Mouse (Mus musculus): ENCODE results near the gene Prpf19. TPM values are rescaled to one million over a fixed set of nuclear protein-coding genes. Genes with fewer than 3 reads are reported as not detected.

Gene Prpf19
- total and polyA plus RNA-seq, 2 experiments from 2014 or later = 36.8 to 362 TPM

GRCm38 (mm10) chr19:10947219-10947618 lies 52.2 kb downstream of the Prpf19 start:
- H3K4me3 ChIP-seq (ENCODE audit: low read depth, low read length) = peak overlapping the region; percentile 76; the same call in 1 of the 2 replicates
- TF ChIP-seq CTCF (IDR thresholded peaks at IDR 0.05; ENCODE audit: low read depth) (no peak), EP300 (IDR thresholded peaks at IDR 0.05; ENCODE audit: low read depth) (no peak)
- H3K9ac ChIP-seq (replicated peaks; ENCODE audit: low read depth, low read length) = peak overlapping the region; percentile 82; the same call in 1 of the 2 replicates
- H3K27ac ChIP-seq (ENCODE audit: low read depth) = no peak overlapping the region
- no peaks in the 10 kb centered on the region for H3K27me3 ChIP-seq (ENCODE audit: control insufficient read depth, insufficient read depth, low read length)
- ATAC-seq (ENCODE audit: insufficient read depth, low read depth) = no peak
- no peak for DNase-seq (ENCODE audit: low spot score)
- H3K4me1 ChIP-seq (ENCODE audit: control insufficient read depth, insufficient read depth) = peaks cover 23% of the 10 kb centered on the region
- peaks cover 35% of the 10 kb centered on the region for H3K36me3 ChIP-seq (replicated peaks; ENCODE audit: control insufficient read depth, insufficient read depth, low read length)
- H3K4me2 ChIP-seq (ENCODE audit: low read depth, low read length) = peak overlapping the region; percentile 98
- WGBS = 80% methylated on average over 5 of the region's 5 CpGs
- H3K9me3 ChIP-seq (replicated peaks; ENCODE audit: control insufficient read depth, low read length) = no peaks in the 10 kb centered on the region

GRCm38 (mm10) chr19:10948416-10948815 lies 53.4 kb downstream of the Prpf19 start:
- Histone ChIP-seq H3K27ac (ENCODE audit: low read depth) (peak overlapping the region; percentile 32; the same call in 1 of the 2 replicates), H3K27me3 (ENCODE audit: control insufficient read depth, insufficient read depth, low read length) (no peaks in the 10 kb centered on the region), H3K9me3 (replicated peaks; ENCODE audit: control insufficient read depth, low read length) (no peaks in the 10 kb centered on the region), H3K4me1 (ENCODE audit: control insufficient read depth, insufficient read depth) (peaks cover 29% of the 10 kb centered on the region), H3K4me3 (ENCODE audit: low read depth, low read length) (peak overlapping the region; percentile 76), H3K4me2 (ENCODE audit: low read depth, low read length) (peak overlapping the region; percentile 98), H3K9ac (replicated peaks; ENCODE audit: low read depth, low read length) (peak overlapping the region; percentile 82), H3K36me3 (replicated peaks; ENCODE audit: control insufficient read depth, insufficient read depth, low read length) (peaks cover 24% of the 10 kb centered on the region)
- ATAC-seq (ENCODE audit: insufficient read depth, low read depth) (no peak), DNase-seq (ENCODE audit: low spot score) (no peak)
- under 1% methylated on average over 20 of the region's 20 CpGs for WGBS
- TF ChIP-seq EP300 (IDR thresholded peaks at IDR 0.05; ENCODE audit: low read depth) (no peak), CTCF (IDR thresholded peaks at IDR 0.05; ENCODE audit: low read depth) (no peak)

DNA sequence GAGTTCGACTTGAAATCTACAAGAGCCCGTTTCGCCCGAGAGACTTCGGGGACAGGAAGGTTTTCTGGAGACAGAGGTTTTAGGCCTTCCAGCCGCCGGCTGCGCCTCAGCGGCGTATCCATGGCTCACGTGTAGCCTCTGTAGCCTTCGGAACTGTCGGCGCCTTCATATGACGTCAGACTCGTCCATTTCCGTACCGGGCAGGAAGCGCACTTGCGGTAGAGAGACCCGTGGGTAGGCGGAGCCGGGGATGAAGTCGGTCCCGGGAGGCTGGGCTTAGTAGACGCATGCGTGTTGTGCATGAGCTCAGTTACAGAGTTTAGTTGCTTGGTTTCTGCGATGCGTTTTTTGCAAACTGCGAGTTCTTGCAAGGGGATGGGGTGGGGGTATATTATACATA lies 54.1 kb downstream of the Prpf19 start, which contains the start of gene Ccdc86:
Gene Ccdc86, minus strand, starts transcription at position 155 of the 400 bp plus-strand sequence.
- H3K4me1 ChIP-seq (ENCODE audit: control insufficient read depth, insufficient read depth) = peaks cover 29% of the 10 kb centered on the region
- no peaks in the 10 kb centered on the region for H3K27me3 ChIP-seq (ENCODE audit: control insufficient read depth, insufficient read depth, low read length)
- ATAC-seq (ENCODE audit: insufficient read depth, low read depth) = peak; percentile 96
- peak within 1 kb of the TSS; percentile 98 for H3K4me2 ChIP-seq (ENCODE audit: low read depth, low read length)
- WGBS = under 1% methylated on average over 30 of the region's 30 CpGs
- H3K27ac ChIP-seq (ENCODE audit: low read depth) = peak within 1 kb of the TSS; percentile 68
- H3K9me3 ChIP-seq (replicated peaks; ENCODE audit: control insufficient read depth, low read length) = no peaks in the 10 kb centered on the region
- peak within 1 kb of the TSS; percentile 82 for H3K9ac ChIP-seq (replicated peaks; ENCODE audit: low read depth, low read length)
- DNase-seq (ENCODE audit: low spot score) = peak; percentile 99
- no peak for TF ChIP-seq CTCF (IDR thresholded peaks at IDR 0.05; ENCODE audit: low read depth)
- TF ChIP-seq EP300 (IDR thresholded peaks at IDR 0.05; ENCODE audit: low read depth) = peak; percentile 58; the same call in 1 of the 2 replicates
- peaks cover 17% of the 10 kb centered on the region for H3K36me3 ChIP-seq (replicated peaks; ENCODE audit: control insufficient read depth, insufficient read depth, low read length)
- peak within 1 kb of the TSS; percentile 76 for H3K4me3 ChIP-seq (ENCODE audit: low read depth, low read length)

GRCm38 (mm10) chr19:10949558-10949957 lies 54.5 kb downstream of the Prpf19 start:
- Histone ChIP-seq H3K36me3 (replicated peaks; ENCODE audit: control insufficient read depth, insufficient read depth, low read length) (peaks cover 13% of the 10 kb centered on the region), H3K9me3 (replicated peaks; ENCODE audit: control insufficient read depth, low read length) (no peaks in the 10 kb centered on the region), H3K27ac (ENCODE audit: low read depth) (peak overlapping the region; percentile 68), H3K4me3 (ENCODE audit: low read depth, low read length) (peak overlapping the region; percentile 76), H3K4me2 (ENCODE audit: low read depth, low read length) (peak overlapping the region; percentile 98), H3K9ac (replicated peaks; ENCODE audit: low read depth, low read length) (peak overlapping the region; percentile 57), H3K27me3 (ENCODE audit: control insufficient read depth, insufficient read depth, low read length) (no peaks in the 10 kb centered on the region), H3K4me1 (ENCODE audit: control insufficient read depth, insufficient read depth) (peaks cover 29% of the 10 kb centered on the region)
- DNase-seq (ENCODE audit: low spot score) = no peak
- ATAC-seq (ENCODE audit: insufficient read depth, low read depth) = no peak
- TF ChIP-seq CTCF (IDR thresholded peaks at IDR 0.05; ENCODE audit: low read depth) = no peak
- TF ChIP-seq EP300 (IDR thresholded peaks at IDR 0.05; ENCODE audit: low read depth) = no peak
- WGBS = 25% methylated on average over 9 of the region's 9 CpGs

DNA sequence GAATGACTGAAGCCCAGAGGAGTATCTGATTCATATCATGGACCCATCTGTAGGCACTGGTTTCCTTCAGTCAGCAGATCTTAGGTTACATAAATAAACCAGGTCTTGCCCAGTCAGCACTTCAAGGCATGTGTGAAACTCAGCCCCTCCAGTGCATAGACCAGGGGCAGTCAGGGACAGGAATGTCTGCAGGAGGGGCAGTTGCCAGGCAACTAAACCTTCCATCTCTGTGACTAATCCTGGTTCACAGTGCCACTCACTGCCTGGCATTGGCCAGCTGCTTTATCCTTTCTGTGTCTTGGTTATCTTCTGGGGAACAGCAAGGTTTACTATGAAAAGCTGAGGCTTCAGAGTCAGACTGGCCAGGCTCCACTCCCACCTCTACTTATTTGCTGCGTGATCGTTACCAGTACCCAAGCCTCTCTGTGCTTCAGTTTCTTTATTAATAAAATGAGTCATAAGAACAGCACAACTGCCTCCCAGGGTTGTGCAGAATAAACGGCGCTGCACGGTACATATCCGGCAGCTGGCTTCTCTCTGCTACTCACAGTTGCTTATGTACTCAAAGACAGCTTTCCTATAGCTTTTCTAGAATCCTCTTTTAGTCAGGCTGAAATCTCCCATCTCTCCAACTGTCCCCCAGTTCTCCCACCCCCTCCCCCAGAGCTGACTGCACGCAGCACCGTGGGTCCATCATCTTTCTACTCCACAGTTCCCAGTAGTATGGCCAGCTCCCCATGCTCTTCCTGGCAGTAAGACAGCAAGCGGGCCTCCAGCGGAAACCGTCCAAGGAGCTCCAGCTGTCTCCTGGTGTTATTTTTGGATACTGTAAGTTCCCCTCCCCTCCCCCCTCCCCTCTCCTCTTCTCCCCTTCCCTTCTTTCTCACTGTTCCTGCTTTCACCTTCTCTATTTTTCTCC lies 57.2 kb downstream of the Prpf19 start:
- DNase-seq (ENCODE audit: low spot score) (peak; percentile 50), ATAC-seq (ENCODE audit: insufficient read depth, low read depth) (peak; percentile 40)
- no peak overlapping the region for H3K9ac ChIP-seq (replicated peaks; ENCODE audit: low read depth, low read length)
- H3K4me1 ChIP-seq (ENCODE audit: control insufficient read depth, insufficient read depth) = peaks cover 24% of the 10 kb centered on the region
- H3K27ac ChIP-seq (ENCODE audit: low read depth) = peak overlapping the region; percentile 63
- no peaks in the 10 kb centered on the region for H3K36me3 ChIP-seq (replicated peaks; ENCODE audit: control insufficient read depth, insufficient read depth, low read length)
- 25% methylated on average over 11 of the region's 11 CpGs for WGBS
- peak overlapping the region; percentile 24 for H3K4me2 ChIP-seq (ENCODE audit: low read depth, low read length)
- TF ChIP-seq CTCF (IDR thresholded peaks at IDR 0.05; ENCODE audit: low read depth) = no peak
- TF ChIP-seq EP300 (IDR thresholded peaks at IDR 0.05; ENCODE audit: low read depth) = no peak
- H3K27me3 ChIP-seq (ENCODE audit: control insufficient read depth, insufficient read depth, low read length) = no peaks in the 10 kb centered on the region
- H3K4me3 ChIP-seq (ENCODE audit: low read depth, low read length) = no peak overlapping the region
- H3K9me3 ChIP-seq (replicated peaks; ENCODE audit: control insufficient read depth, low read length) = no peaks in the 10 kb centered on the region

Other genes with a start within 250 kb of the Prpf19 start
- not detected in 2 replicates for gene Pga5, start 217.2 kb upstream of the Prpf19 start, total RNA-seq (2014; rRNA removed; ENCODE audit: low replicate concordance)
- gene Pga5, start 217.2 kb upstream of the Prpf19 start, polyA plus RNA-seq (2015; fragmentation: Nextera tagmentation; extraction: Ambion mirVana) = not detected in 2 replicates
- gene Vps37c, start 206.5 kb upstream of the Prpf19 start, total RNA-seq (2014; rRNA removed; ENCODE audit: low replicate concordance) = 25.5 and 42.1 TPM in 2 replicates
- 22.2 and 23.0 TPM in 2 replicates for gene Vps37c, start 206.5 kb upstream of the Prpf19 start, polyA plus RNA-seq (2015; fragmentation: Nextera tagmentation; extraction: Ambion mirVana)
- 3.2 TPM in 1 of 2 replicates, not detected in the other for gene Cd5, start 156.2 kb upstream of the Prpf19 start, total RNA-seq (2014; rRNA removed; ENCODE audit: low replicate concordance)
- 0.12 and 0.23 TPM in 2 replicates for gene Cd5, start 156.2 kb upstream of the Prpf19 start, polyA plus RNA-seq (2015; fragmentation: Nextera tagmentation; extraction: Ambion mirVana)
- 3.6 TPM in 1 of 2 replicates, not detected in the other for gene Cd6, start 65.2 kb upstream of the Prpf19 start, total RNA-seq (2014; rRNA removed; ENCODE audit: low replicate concordance)
- not detected in 2 replicates for gene Cd6, start 65.2 kb upstream of the Prpf19 start, polyA plus RNA-seq (2015; fragmentation: Nextera tagmentation; extraction: Ambion mirVana)
- 0.46 and 2.7 TPM in 2 replicates for gene Slc15a3, start 55.5 kb upstream of the Prpf19 start, total RNA-seq (2014; rRNA removed; ENCODE audit: low replicate concordance)
- 0.43 and 0.59 TPM in 2 replicates for gene Slc15a3, start 55.5 kb upstream of the Prpf19 start, polyA plus RNA-seq (2015; fragmentation: Nextera tagmentation; extraction: Ambion mirVana)
- gene Tmem132a, start 25.3 kb upstream of the Prpf19 start, total RNA-seq (2014; rRNA removed; ENCODE audit: low replicate concordance) = 69.1 and 71.7 TPM in 2 replicates
- gene Tmem132a, start 25.3 kb upstream of the Prpf19 start, polyA plus RNA-seq (2015; fragmentation: Nextera tagmentation; extraction: Ambion mirVana) = 19.3 and 19.5 TPM in 2 replicates
- 80.6 and 99.8 TPM in 2 replicates for gene Tmem109, start 13.2 kb upstream of the Prpf19 start, total RNA-seq (2014; rRNA removed; ENCODE audit: low replicate concordance)
- 85.8 and 90.9 TPM in 2 replicates for gene Tmem109, start 13.2 kb upstream of the Prpf19 start, polyA plus RNA-seq (2015; fragmentation: Nextera tagmentation; extraction: Ambion mirVana)
- gene Zp1, start 25.4 kb downstream of the Prpf19 start, total RNA-seq (2014; rRNA removed; ENCODE audit: low replicate concordance) = not detected in 2 replicates
- 0.19 TPM in 1 of 2 replicates, not detected in the other for gene Zp1, start 25.4 kb downstream of the Prpf19 start, polyA plus RNA-seq (2015; fragmentation: Nextera tagmentation; extraction: Ambion mirVana)
- 0.11 and 0.39 TPM in 2 replicates for gene Ptgdr2, start 41.9 kb downstream of the Prpf19 start, total RNA-seq (2014; rRNA removed; ENCODE audit: low replicate concordance)
- 0.04 and 0.07 TPM in 2 replicates for gene Ptgdr2, start 41.9 kb downstream of the Prpf19 start, polyA plus RNA-seq (2015; fragmentation: Nextera tagmentation; extraction: Ambion mirVana)
- gene Ccdc86, start 54.0 kb downstream of the Prpf19 start, total RNA-seq (2014; rRNA removed; ENCODE audit: low replicate concordance) = 8.7 and 12.1 TPM in 2 replicates
- gene Ccdc86, start 54.0 kb downstream of the Prpf19 start, polyA plus RNA-seq (2015; fragmentation: Nextera tagmentation; extraction: Ambion mirVana) = 9.8 and 12.4 TPM in 2 replicates
- gene Ms4a10, start 79.4 kb downstream of the Prpf19 start, total RNA-seq (2014; rRNA removed; ENCODE audit: low replicate concordance) = not detected in 2 replicates
- 0.11 and 0.22 TPM in 2 replicates for gene Ms4a10, start 79.4 kb downstream of the Prpf19 start, polyA plus RNA-seq (2015; fragmentation: Nextera tagmentation; extraction: Ambion mirVana)
- gene Ms4a15, start 98.0 kb downstream of the Prpf19 start, total RNA-seq (2014; rRNA removed; ENCODE audit: low replicate concordance) = not detected in 2 replicates
- not detected in 2 replicates for gene Ms4a15, start 98.0 kb downstream of the Prpf19 start, polyA plus RNA-seq (2015; fragmentation: Nextera tagmentation; extraction: Ambion mirVana)
- not detected in 2 replicates for gene Ms4a18, start 122.8 kb downstream of the Prpf19 start, total RNA-seq (2014; rRNA removed; ENCODE audit: low replicate concordance)
- not detected in 2 replicates for gene Ms4a18, start 122.8 kb downstream of the Prpf19 start, polyA plus RNA-seq (2015; fragmentation: Nextera tagmentation; extraction: Ambion mirVana)
- not detected in 2 replicates for gene Ms4a8a, start 185.9 kb downstream of the Prpf19 start, total RNA-seq (2014; rRNA removed; ENCODE audit: low replicate concordance)
- not detected in 2 replicates for gene Ms4a8a, start 185.9 kb downstream of the Prpf19 start, polyA plus RNA-seq (2015; fragmentation: Nextera tagmentation; extraction: Ambion mirVana)
- gene 1700017D01Rik, start 235.6 kb downstream of the Prpf19 start, total RNA-seq (2014; rRNA removed; ENCODE audit: low replicate concordance) = not detected in 2 replicates
- gene 1700017D01Rik, start 235.6 kb downstream of the Prpf19 start, polyA plus RNA-seq (2015; fragmentation: Nextera tagmentation; extraction: Ambion mirVana) = not detected in 2 replicates